Mouse (Mus musculus): ENCODE data around the gene Tmem74b. TPM values are rescaled to one million over a fixed set of nuclear protein-coding genes. Genes with fewer than 3 reads are reported as not detected.

The Tmem74b gene
- 0.75 TPM in 1 of 2 replicates, not detected in the other for polyA plus RNA-seq (2012; ENCODE audit: insufficient read depth, insufficient read length, missing spikeins)

- H3K4me1 ChIP-seq (ENCODE audit: control insufficient read depth, insufficient read depth, insufficient read length, low read length) = 0 out of 2 replicates have a peak, but pooled peaks cover 3% of the 10 kb centered on the region
- H3K4me3 ChIP-seq (ENCODE audit: insufficient read depth, low read depth, low read length) = peak within 1 kb of the TSS; percentile 58
- H3K27ac ChIP-seq (replicated peaks; ENCODE audit: low read depth, low read length) = no peak within 1 kb of the TSS
These were observed at the start of gene Tmem74b for GRCm38 (mm10) chr2:151701231-151702145. Gene Tmem74b (plus strand): TSS chr2:151702008.

- H3K27ac ChIP-seq (replicated peaks; ENCODE audit: low read depth, low read length) = no peak overlapping the region
- H3K4me3 ChIP-seq (ENCODE audit: insufficient read depth, low read depth, low read length) = no peak overlapping the region
- H3K4me1 ChIP-seq (ENCODE audit: control insufficient read depth, insufficient read depth, insufficient read length, low read length) = no peaks in the 10 kb centered on the region
These were observed 49.8 kb upstream of the Tmem74b start for GRCm38 (mm10) chr2:151652053-151652452.

DNA sequence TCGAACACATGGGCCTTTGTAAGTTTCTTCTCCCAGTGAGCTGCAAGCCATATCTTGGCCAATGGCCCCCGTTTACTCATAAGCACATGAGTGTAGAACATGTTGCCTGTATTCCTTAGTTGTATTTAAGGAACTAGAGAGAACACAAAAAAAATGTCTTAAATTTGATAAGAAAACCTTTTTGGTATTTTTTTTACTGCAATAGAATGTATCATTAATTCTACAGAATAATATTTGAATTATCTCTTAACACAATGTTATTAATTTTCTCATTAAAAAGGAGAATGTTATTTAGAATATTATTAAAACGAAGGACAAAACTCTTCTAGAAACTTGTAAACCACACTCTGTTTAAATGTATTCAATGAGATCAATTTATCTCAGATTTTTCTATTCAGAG, 33.4 kb upstream of the Tmem74b start, which contains the start of gene Rad21l:
Gene Rad21l (minus strand): TSS at position 101 of the 400 bp plus-strand sequence.
- H3K4me1 ChIP-seq (ENCODE audit: control insufficient read depth, insufficient read depth, insufficient read length, low read length) = no peaks in the 10 kb centered on the region
- no peak within 1 kb of the TSS for H3K27ac ChIP-seq (replicated peaks; ENCODE audit: low read depth, low read length)
- H3K4me3 ChIP-seq (ENCODE audit: insufficient read depth, low read depth, low read length) = no peak within 1 kb of the TSS

- no peak overlapping the region for H3K4me3 ChIP-seq (ENCODE audit: insufficient read depth, low read depth, low read length)
- no peak overlapping the region for H3K27ac ChIP-seq (replicated peaks; ENCODE audit: low read depth, low read length)
- H3K4me1 ChIP-seq (ENCODE audit: control insufficient read depth, insufficient read depth, insufficient read length, low read length) = no peaks in the 10 kb centered on the region
These were observed 31.5 kb upstream of the Tmem74b start for GRCm38 (mm10) chr2:151670026-151670967.

DNA sequence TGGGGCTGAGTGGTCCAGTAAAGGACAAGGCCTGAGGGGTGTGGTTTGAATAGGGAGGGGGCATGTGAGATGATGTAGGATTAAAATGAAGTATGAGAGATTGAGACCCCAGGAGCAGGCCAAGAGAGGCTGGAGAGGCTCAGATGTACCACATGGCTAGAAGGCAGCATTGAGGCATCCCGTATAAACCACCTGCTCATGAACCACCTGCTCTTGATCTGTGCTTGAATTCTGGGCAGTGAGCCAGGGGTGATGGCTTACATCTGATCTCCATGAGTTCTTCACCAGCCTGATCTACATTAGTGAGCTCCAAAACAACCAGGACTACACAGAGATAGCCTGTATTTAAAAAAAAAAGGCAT, 30.9 kb upstream of the Tmem74b start:
- Histone ChIP-seq H3K27ac (replicated peaks; ENCODE audit: low read depth, low read length) (no peak overlapping the region), H3K4me3 (ENCODE audit: insufficient read depth, low read depth, low read length) (no peak overlapping the region), H3K4me1 (ENCODE audit: control insufficient read depth, insufficient read depth, insufficient read length, low read length) (no peaks in the 10 kb centered on the region)

GRCm38 (mm10) chr2:151676234-151676633, 25.6 kb upstream of the Tmem74b start:
- H3K27ac ChIP-seq (replicated peaks; ENCODE audit: low read depth, low read length) = no peak overlapping the region

GRCm38 (mm10) chr2:151682357-151682756, 19.5 kb upstream of the Tmem74b start:
- H3K27ac ChIP-seq (replicated peaks; ENCODE audit: low read depth, low read length) = no peak overlapping the region

More at GRCm38 (mm10) chr2:151676234-151676633, 25.6 kb upstream of the Tmem74b start:
- Histone ChIP-seq H3K4me1 (ENCODE audit: control insufficient read depth, insufficient read depth, insufficient read length, low read length) (no peaks in the 10 kb centered on the region), H3K4me3 (ENCODE audit: insufficient read depth, low read depth, low read length) (no peak overlapping the region)

GRCm38 (mm10) chr2:151682976-151683375, 18.8 kb upstream of the Tmem74b start:
- Histone ChIP-seq H3K4me3 (ENCODE audit: insufficient read depth, low read depth, low read length) (no peak overlapping the region), H3K27ac (replicated peaks; ENCODE audit: low read depth, low read length) (no peak overlapping the region), H3K4me1 (ENCODE audit: control insufficient read depth, insufficient read depth, insufficient read length, low read length) (no peaks in the 10 kb centered on the region)

More at GRCm38 (mm10) chr2:151682357-151682756, 19.5 kb upstream of the Tmem74b start:
- no peak overlapping the region for H3K4me3 ChIP-seq (ENCODE audit: insufficient read depth, low read depth, low read length)
- no peaks in the 10 kb centered on the region for H3K4me1 ChIP-seq (ENCODE audit: control insufficient read depth, insufficient read depth, insufficient read length, low read length)

- Histone ChIP-seq H3K4me3 (ENCODE audit: insufficient read depth, low read depth, low read length) (peak overlapping the region; percentile 58), H3K4me1 (ENCODE audit: control insufficient read depth, insufficient read depth, insufficient read length, low read length) (0 out of 2 replicates have a peak, but pooled peaks cover 3% of the 10 kb centered on the region), H3K27ac (replicated peaks; ENCODE audit: low read depth, low read length) (no peak overlapping the region)
These were observed 490 bp downstream of the Tmem74b start for GRCm38 (mm10) chr2:151702146-151702850.

GRCm38 (mm10) chr2:151702851-151703190, 1.0 kb downstream of the Tmem74b start:
- H3K27ac ChIP-seq (replicated peaks; ENCODE audit: low read depth, low read length) = no peak overlapping the region
- H3K4me1 ChIP-seq (ENCODE audit: control insufficient read depth, insufficient read depth, insufficient read length, low read length) = 0 out of 2 replicates have a peak, but pooled peaks cover 3% of the 10 kb centered on the region
- peak overlapping the region; percentile 58 for H3K4me3 ChIP-seq (ENCODE audit: insufficient read depth, low read depth, low read length)

GRCm38 (mm10) chr2:151712647-151713046, 10.8 kb downstream of the Tmem74b start:
- H3K27ac ChIP-seq (replicated peaks; ENCODE audit: low read depth, low read length) = no peak overlapping the region
- no peaks in the 10 kb centered on the region for H3K4me1 ChIP-seq (ENCODE audit: control insufficient read depth, insufficient read depth, insufficient read length, low read length)

GRCm38 (mm10) chr2:151715526-151715925, 13.7 kb downstream of the Tmem74b start:
- Histone ChIP-seq H3K4me3 (ENCODE audit: insufficient read depth, low read depth, low read length) (no peak overlapping the region), H3K27ac (replicated peaks; ENCODE audit: low read depth, low read length) (no peak overlapping the region), H3K4me1 (ENCODE audit: control insufficient read depth, insufficient read depth, insufficient read length, low read length) (no peaks in the 10 kb centered on the region)

More at GRCm38 (mm10) chr2:151712647-151713046, 10.8 kb downstream of the Tmem74b start:
- no peak overlapping the region for H3K4me3 ChIP-seq (ENCODE audit: insufficient read depth, low read depth, low read length)

DNA sequence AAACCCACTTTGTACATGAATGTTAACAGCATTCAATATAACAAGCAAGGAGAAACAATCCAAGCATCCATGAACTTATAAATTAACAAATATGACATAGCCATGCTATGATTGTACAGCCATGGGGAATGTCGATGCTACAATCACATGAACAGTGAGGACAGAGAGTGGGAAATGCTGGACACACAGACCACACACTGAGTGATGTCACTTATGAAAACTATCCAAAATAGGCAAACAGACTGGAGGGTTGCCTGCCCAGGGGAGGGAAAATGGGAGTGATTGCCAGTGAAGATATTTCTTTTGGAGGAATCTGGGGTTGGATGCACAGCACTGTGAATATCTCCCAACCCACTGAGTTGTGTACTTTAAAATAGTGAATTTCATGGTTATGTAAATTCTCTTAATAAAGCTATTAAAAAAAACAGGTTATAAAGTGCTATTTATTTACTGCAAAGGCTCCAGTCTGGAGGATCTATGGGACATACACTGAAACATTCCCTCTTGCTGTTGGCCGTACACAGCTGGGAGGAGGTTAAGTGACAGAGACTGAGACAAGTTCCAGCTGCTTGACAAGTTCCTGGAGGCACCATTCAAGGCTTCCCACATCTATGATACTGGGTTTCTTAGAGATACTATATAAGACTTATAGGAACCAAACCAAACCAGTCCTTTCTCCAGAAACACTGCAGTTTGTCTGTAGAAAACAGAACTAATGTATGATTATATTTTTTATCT, 14.7 kb downstream of the Tmem74b start:
- Histone ChIP-seq H3K27ac (replicated peaks; ENCODE audit: low read depth, low read length) (no peak overlapping the region), H3K4me1 (ENCODE audit: control insufficient read depth, insufficient read depth, insufficient read length, low read length) (no peaks in the 10 kb centered on the region), H3K4me3 (ENCODE audit: insufficient read depth, low read depth, low read length) (no peak overlapping the region)

DNA sequence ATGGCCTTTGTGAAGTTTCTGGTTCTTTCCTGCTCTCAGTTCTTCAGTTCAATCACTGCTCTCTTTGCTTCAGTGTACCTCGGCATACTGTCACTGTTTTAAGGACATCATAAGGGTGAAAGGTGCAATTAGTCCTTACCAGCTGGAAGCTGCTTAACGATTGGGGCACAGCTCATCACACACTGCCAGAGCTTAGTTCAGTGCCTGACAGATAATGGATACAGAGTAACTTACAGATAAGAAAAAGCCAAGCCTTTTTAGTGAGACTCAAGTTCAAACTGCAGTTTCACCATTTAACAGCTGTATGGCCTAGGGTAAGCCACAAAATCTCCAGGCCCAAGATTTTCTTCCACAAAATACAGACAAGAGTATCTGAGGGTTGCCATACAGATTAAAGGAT, 22.3 kb downstream of the Tmem74b start:
- no peak overlapping the region for H3K27ac ChIP-seq (replicated peaks; ENCODE audit: low read depth, low read length)
- H3K4me3 ChIP-seq (ENCODE audit: insufficient read depth, low read depth, low read length) = no peak overlapping the region
- no peaks in the 10 kb centered on the region for H3K4me1 ChIP-seq (ENCODE audit: control insufficient read depth, insufficient read depth, insufficient read length, low read length)
